Mouse (Mus musculus) adipose tissue, adult 10 weeks (tissue): Measurements from ENCODE around the gene Chordc1. TPM values are rescaled to one million over a fixed set of nuclear protein-coding genes. Genes with fewer than 3 reads are reported as not detected.

Experiments used
- polyA plus RNA-seq: library from polyadenylated mRNA; stranded (reverse); fragments of 350-450 nt; fragmentation: Illumina TruSeq; extraction: RNeasy Lipid Tissue Mini Kit (QIAGEN cat#74804); gene quantifications from one replicate; pipeline ENCODE4 v1.2.3, GENCODE M21; 2014; ENCODE audit warnings: low read depth, low replicate concordance

Chordc1 gene
- 30.6 TPM for polyA plus RNA-seq

DNA sequence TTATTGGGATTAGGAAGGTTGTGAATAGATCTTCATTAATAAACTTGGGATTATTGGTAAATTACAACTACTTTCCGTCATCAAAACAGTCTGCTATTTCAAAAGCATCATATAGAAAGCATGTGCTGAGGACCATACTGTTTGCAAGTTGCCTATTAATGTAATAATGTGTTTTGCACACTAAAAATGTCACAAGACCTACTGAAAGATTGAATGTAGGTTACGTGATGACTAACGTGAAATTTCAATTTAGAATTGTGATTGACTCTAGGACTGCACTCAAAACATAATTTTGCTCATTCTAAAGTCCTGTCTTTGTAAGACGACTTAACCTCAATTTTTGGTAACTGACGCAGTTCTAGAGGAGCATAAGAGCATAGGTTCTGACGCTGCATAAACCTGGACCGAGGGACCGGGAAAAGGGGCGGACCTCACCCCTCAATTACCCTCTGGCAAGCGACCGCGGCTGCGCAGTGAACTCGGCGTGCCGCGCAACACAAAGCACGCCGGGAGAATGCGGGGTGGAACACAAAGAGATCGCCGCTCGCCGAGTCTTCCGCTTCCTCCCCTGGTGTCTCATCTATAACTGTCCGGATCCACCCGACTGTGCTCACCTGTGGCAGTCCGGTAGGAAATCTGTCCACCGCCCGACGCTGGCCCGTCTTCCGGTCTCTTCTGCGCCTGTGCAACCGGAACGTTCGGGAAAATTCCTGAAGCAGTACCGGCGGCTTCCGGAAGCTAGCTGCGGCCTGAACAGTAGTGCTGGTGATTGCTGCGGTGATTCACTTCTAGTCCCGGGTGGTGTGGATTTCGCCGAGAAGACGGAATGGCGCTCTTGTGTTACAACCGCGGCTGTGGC is at the start of gene Chordc1:
Gene Chordc1, plus strand, starts transcription at position 555 of the 859 bp plus-strand sequence.

Other genes starting within 250 kb of the Chordc1 start
- gene Naalad2, start 110.9 kb downstream of the Chordc1 start, polyA plus RNA-seq = 8.4 TPM
- not detected for gene Ubtfl1, start 112.3 kb downstream of the Chordc1 start, polyA plus RNA-seq
- not detected for gene Mbd3l2, start 138.5 kb downstream of the Chordc1 start, polyA plus RNA-seq
- 2.0 TPM for gene Zfp558, start 186.1 kb downstream of the Chordc1 start, polyA plus RNA-seq
- gene Mbd3l1, start 186.2 kb downstream of the Chordc1 start, polyA plus RNA-seq = 1.9 TPM